Mouse (Mus musculus) lung, adult 2 months (tissue): ENCODE measurements at regions not wholly inside any gene's neighbourhood (a gene's known extent, or its start where the extent isn't known, plus 50 kb on each side); places are given as distances from the start of the nearest gene placed in this dataset.
A peak's percentile ranks its signal among the peaks of the same experiment; 100 is the strongest.

Experiments used
- DNase-seq: peaks from one replicate; pipeline ENCODE4 v3.0.0; 2022
- H3K4me1 ChIP-seq: fragments of 200-500 bp; 2 replicates; pipeline ENCODE4 v1.6.1; 2011; ENCODE audit warnings: low read length; ENCODE audit not compliant: control insufficient read depth, insufficient read depth
- H3K4me3 ChIP-seq: fragments of 200-500 bp; replicated peaks from 2 replicates; pipeline ENCODE3; 2011; ENCODE audit warnings: low read depth, mild to moderate bottlenecking, control low read depth, low read length; ENCODE audit errors: extremely low read depth
- CTCF ChIP-seq: fragments of 200-500 bp; IDR thresholded peaks from 2 replicates; pipeline ENCODE4 v1.5.1; 2011; ENCODE audit warnings: mild to moderate bottlenecking, low read length, control low read depth; ENCODE audit not compliant: insufficient read depth
- POLR2A ChIP-seq: fragments of 200-500 bp; IDR thresholded peaks from 2 replicates; pipeline ENCODE4 v1.6.1; 2011; ENCODE audit warnings: low read depth, mild to moderate bottlenecking, control low read depth, low read length, borderline replicate concordance; ENCODE audit errors: extremely low read depth
- WGBS: fragments of 180-500 bp; shearing (Covaris S2); methylation state at CpG from one replicate; pipeline ENCODE4 v1.1.7; 2018; 5-methylcytosine and 5-hydroxymethylcytosine counted together

GRCm38 (mm10) chr9:30202411-30202810 lies 224.5 kb upstream of the Snx19 start:
- H3K4me1 ChIP-seq, result no peaks in the 10 kb centered on the region
- H3K4me3 ChIP-seq, result no peak overlapping the region
- TF ChIP-seq CTCF, result no peak
- no peak for TF ChIP-seq POLR2A
- 78% methylated on average over 3 of the region's 3 CpGs for WGBS
- DNase-seq, result no peak

- Histone ChIP-seq H3K4me1 (no peaks in the 10 kb centered on the region), H3K4me3 (no peak overlapping the region)
- WGBS, result 89% methylated on average over 4 of the region's 4 CpGs
- TF ChIP-seq POLR2A (no peak), CTCF (no peak)
- DNase-seq, result no peak
These were observed 219.3 kb upstream of the Snx19 start for GRCm38 (mm10) chr9:30207631-30208030.

GRCm38 (mm10) chr9:30209806-30210205 lies 217.1 kb upstream of the Snx19 start:
- DNase-seq, result no peak
- TF ChIP-seq POLR2A, result no peak
- no peak for TF ChIP-seq CTCF
- H3K4me3 ChIP-seq, result no peak overlapping the region
- H3K4me1 ChIP-seq, result no peaks in the 10 kb centered on the region
- 71% methylated on average over 1 of the region's 1 CpGs for WGBS

GRCm38 (mm10) chr9:30212471-30213075 lies 214.3 kb upstream of the Snx19 start:
- TF ChIP-seq POLR2A (no peak), CTCF (no peak)
- H3K4me3 ChIP-seq, result no peak overlapping the region
- no peaks in the 10 kb centered on the region for H3K4me1 ChIP-seq
- no peak for DNase-seq
- WGBS, result 72% methylated on average over 3 of the region's 3 CpGs

GRCm38 (mm10) chr9:30234501-30235163 lies 192.3 kb upstream of the Snx19 start:
- no peak for DNase-seq
- no peak overlapping the region for H3K4me3 ChIP-seq
- TF ChIP-seq CTCF, result no peak
- TF ChIP-seq POLR2A, result no peak
- H3K4me1 ChIP-seq, result no peaks in the 10 kb centered on the region
- WGBS, result 71% methylated on average over 8 of the region's 8 CpGs

GRCm38 (mm10) chr9:30235791-30236190 lies 191.1 kb upstream of the Snx19 start:
- no peaks in the 10 kb centered on the region for H3K4me1 ChIP-seq
- TF ChIP-seq POLR2A (no peak), CTCF (no peak)
- DNase-seq, result no peak
- 71% methylated on average over 3 of the region's 3 CpGs for WGBS
- H3K4me3 ChIP-seq, result no peak overlapping the region

GRCm38 (mm10) chr9:30242107-30242506 lies 184.8 kb upstream of the Snx19 start:
- 75% methylated on average over 5 of the region's 5 CpGs for WGBS

GRCm38 (mm10) chr9:30264533-30265168 lies 162.3 kb upstream of the Snx19 start:
- peak; percentile 61 for TF ChIP-seq CTCF
- TF ChIP-seq POLR2A, result no peak
- Histone ChIP-seq H3K4me1 (no peaks in the 10 kb centered on the region), H3K4me3 (no peak overlapping the region)
- WGBS, result 29% methylated on average over 11 of the region's 11 CpGs
- no peak for DNase-seq

More at GRCm38 (mm10) chr9:30242107-30242506, 184.8 kb upstream of the Snx19 start:
- H3K4me3 ChIP-seq, result no peak overlapping the region
- TF ChIP-seq CTCF (no peak), POLR2A (no peak)
- no peaks in the 10 kb centered on the region for H3K4me1 ChIP-seq
- DNase-seq, result no peak

GRCm38 (mm10) chr9:30271081-30271480 lies 155.8 kb upstream of the Snx19 start:
- no peak for TF ChIP-seq POLR2A
- TF ChIP-seq CTCF, result no peak
- Histone ChIP-seq H3K4me3 (no peak overlapping the region), H3K4me1 (no peaks in the 10 kb centered on the region)
- WGBS, result 54% methylated on average over 5 of the region's 5 CpGs
- DNase-seq, result no peak

GRCm38 (mm10) chr9:30273836-30274235 lies 153.1 kb upstream of the Snx19 start:
- DNase-seq, result no peak
- TF ChIP-seq POLR2A (no peak), CTCF (no peak)
- Histone ChIP-seq H3K4me3 (no peak overlapping the region), H3K4me1 (no peaks in the 10 kb centered on the region)
- 44% methylated on average over 4 of the region's 4 CpGs for WGBS
